Mouse (Mus musculus) embryonic facial prominence, embryonic 11.5 days (tissue): ENCODE results near the gene Fam169a. TPM values are rescaled to one million over a fixed set of nuclear protein-coding genes. Genes with fewer than 3 reads are reported as not detected.
"Not testable (repeated sequence)": the region's sequence is repeated elsewhere in the genome, so short reads cannot be mapped to it uniquely, and the experiment has no call there.

Experiments used
- ATAC-seq: fragments of 200-750 bp; cut with Nextera tagmentation; replicated peaks from 2 replicates; pipeline ENCODE4 v1.8.0; 2017; ENCODE audit warnings: low read depth; ENCODE audit not compliant: insufficient number of reproducible peaks, low FRiP score, low TSS enrichment
- DNase-seq: peaks from one replicate; pipeline ENCODE4 v3.0.0-alpha.2; 2015; ENCODE audit warnings: low spot score
- H3K27ac ChIP-seq: fragments of 300-500 bp; sonication (generic); replicated peaks from 2 replicates; pipeline ENCODE4 v1.5.1; 2014; ENCODE audit warnings: mild to moderate bottlenecking, low read depth, low read length, control low read depth
- H3K27me3 ChIP-seq: fragments of 300-500 bp; sonication (generic); 2 replicates; pipeline ENCODE4 v1.6.1; 2014; ENCODE audit warnings: mild to moderate bottlenecking, low read length, moderate library complexity, mixed read lengths; ENCODE audit not compliant: control insufficient read depth, insufficient read depth
- H3K36me3 ChIP-seq: fragments of 300-500 bp; sonication (generic); replicated peaks from 2 replicates; pipeline ENCODE4 v1.6.1; 2014; ENCODE audit warnings: low read depth, mild to moderate bottlenecking, low read length, moderate library complexity, mixed read lengths; ENCODE audit not compliant: control insufficient read depth, insufficient read depth
- H3K4me1 ChIP-seq: fragments of 300-500 bp; sonication (generic); 2 replicates; pipeline ENCODE4 v1.6.1; 2014; ENCODE audit warnings: low read length, mixed read lengths; ENCODE audit not compliant: control insufficient read depth, insufficient read depth
- H3K4me2 ChIP-seq: fragments of 300-500 bp; sonication (generic); 2 replicates; pipeline ENCODE4 v1.6.1; 2014; ENCODE audit warnings: low read depth, mild to moderate bottlenecking, control low read depth, low read length, moderate library complexity
- H3K4me3 ChIP-seq: fragments of 300-500 bp; sonication (generic); 2 replicates; pipeline ENCODE4 v1.5.1; 2014; ENCODE audit warnings: low read depth, low read length, control low read depth
- H3K9ac ChIP-seq: fragments of 300-500 bp; sonication (generic); replicated peaks from 2 replicates; pipeline ENCODE4 v1.6.1; 2014; ENCODE audit warnings: mild to moderate bottlenecking, control low read depth, low read length
- H3K9me3 ChIP-seq: fragments of 300-500 bp; sonication (generic); replicated peaks from 2 replicates; pipeline ENCODE4 v1.6.1; 2016; ENCODE audit warnings: mild to moderate bottlenecking, low read length, inconsistent platforms, mixed read lengths; ENCODE audit not compliant: control insufficient read depth
- WGBS: fragments of 180-500 bp; shearing (Covaris S2); extraction: QIAGEN DNeasy Blood & Tissue Kit; methylation state at CpG from one replicate; pipeline ENCODE4 v1.1.7; 2014; 5-methylcytosine and 5-hydroxymethylcytosine counted together
- polyA plus RNA-seq: library from polyadenylated mRNA; unstranded; fragments of >200 nt; fragmentation: Nextera tagmentation; extraction: Ambion mirVana; gene quantifications from 2 replicates; pipeline ENCODE4 v1.2.1, GENCODE M21; 2014

Fam169a gene
- polyA plus RNA-seq, 1 experiment from 2014 or later: 8.9 TPM

DNA sequence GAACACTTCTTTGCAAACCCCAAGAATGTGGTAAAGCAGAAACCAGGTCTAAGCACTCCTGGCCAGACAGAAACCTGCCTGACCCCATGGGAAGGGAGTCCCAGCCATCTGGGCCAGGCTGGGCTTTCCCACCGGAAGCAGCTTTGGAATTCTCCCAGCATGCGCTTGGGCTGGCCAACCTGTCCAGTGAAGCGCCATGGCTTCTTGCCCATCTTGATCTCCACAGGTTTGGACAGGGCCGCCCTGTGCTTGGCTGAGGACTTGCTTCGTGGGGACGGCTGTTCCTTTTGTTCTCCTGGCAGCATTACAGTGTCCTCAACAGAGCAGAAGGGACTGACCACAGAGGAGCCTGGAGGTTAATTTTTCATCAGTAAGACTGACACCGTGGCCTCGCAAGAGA lies 13.2 kb upstream of the Fam169a start:
- Histone ChIP-seq H3K9ac (no peak overlapping the region), H3K4me2 (no peak overlapping the region), H3K27ac (no peak overlapping the region), H3K4me1 (no peaks in the 10 kb centered on the region), H3K4me3 (no peak overlapping the region), H3K27me3 (no peaks in the 10 kb centered on the region), H3K36me3 (no peaks in the 10 kb centered on the region), H3K9me3 (no peaks in the 10 kb centered on the region)
- no peak for ATAC-seq
- 86% methylated on average over 8 of the region's 8 CpGs for WGBS
- DNase-seq: no peak

DNA sequence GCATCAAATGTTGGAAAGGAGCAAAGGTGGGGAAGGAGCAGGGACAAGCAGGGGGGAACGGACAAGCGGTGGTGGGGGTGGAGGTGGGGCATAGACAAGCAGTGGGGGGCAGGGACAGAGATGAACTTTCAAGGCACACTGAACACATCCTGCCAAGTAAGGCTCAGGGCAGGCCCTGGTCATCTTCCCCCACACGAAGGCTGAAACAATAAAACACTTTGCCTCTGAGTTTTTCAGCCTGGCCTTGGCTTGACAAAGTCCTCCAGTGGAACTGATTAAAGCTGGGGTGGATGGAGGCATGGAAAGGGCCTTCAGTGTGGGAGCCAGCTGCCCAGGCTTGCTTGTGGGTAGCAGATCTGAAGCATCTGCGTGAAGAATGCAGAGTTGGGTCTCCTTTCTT lies 9.3 kb upstream of the Fam169a start:
- no peak for DNase-seq

DNA sequence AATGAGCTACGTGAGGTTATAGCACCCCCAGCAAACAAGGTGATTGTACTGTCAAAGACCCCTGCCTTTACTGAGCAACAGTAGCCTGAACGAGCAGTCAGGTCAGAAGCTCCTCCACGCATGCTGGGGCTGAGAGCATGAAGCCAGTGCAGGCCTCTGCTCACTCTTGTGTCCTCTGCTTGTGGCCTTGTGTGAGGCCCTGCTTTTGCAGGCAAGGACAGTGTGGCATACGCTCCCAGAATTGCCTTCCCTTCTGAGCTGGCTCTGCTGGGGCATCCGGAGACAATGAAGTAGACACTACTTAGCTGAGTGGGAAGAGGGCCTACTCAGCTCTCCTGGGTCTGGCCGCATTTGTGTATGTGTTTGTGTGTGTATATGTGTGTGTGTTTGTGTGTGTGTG lies 7.3 kb upstream of the Fam169a start:
- Histone ChIP-seq H3K9me3 (no peaks in the 10 kb centered on the region), H3K4me2 (no peak overlapping the region), H3K36me3 (no peaks in the 10 kb centered on the region), H3K27ac (no peak overlapping the region), H3K27me3 (no peaks in the 10 kb centered on the region), H3K4me1 (no peaks in the 10 kb centered on the region), H3K9ac (no peak overlapping the region), H3K4me3 (no peak overlapping the region)
- ATAC-seq (no peak), DNase-seq (no peak)
- WGBS: 93% methylated on average over 6 of the region's 6 CpGs

More for the DNA sequence above, 9.3 kb upstream of the Fam169a start:
- 42% methylated on average over 4 of the region's 4 CpGs for WGBS
- Histone ChIP-seq H3K4me2 (no peak overlapping the region), H3K27me3 (no peaks in the 10 kb centered on the region), H3K36me3 (no peaks in the 10 kb centered on the region), H3K4me1 (no peaks in the 10 kb centered on the region), H3K4me3 (no peak overlapping the region), H3K9me3 (no peaks in the 10 kb centered on the region), H3K27ac (no peak overlapping the region), H3K9ac (no peak overlapping the region)
- no peak for ATAC-seq

DNA sequence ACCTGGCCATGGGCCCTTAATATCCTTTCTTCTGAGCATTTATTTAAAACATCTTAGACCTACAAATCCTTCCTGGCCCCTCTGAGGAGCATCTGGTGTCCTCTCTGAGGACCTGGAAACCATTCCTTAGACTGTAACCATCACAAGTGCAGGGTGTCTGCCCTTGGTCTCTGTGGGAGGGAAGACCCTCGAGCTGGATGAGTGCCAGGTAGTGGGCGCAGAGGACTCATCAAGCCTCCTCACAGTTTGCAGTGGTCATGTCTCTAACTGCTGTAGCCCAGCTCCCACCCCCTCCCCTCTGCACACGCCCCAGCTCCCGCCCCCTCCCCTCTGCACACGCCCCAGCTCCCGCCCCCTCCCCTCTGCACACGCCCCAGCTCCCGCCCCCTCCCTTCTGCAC lies 6.8 kb upstream of the Fam169a start:
- Histone ChIP-seq H3K9ac (no peak overlapping the region), H3K4me2 (no peak overlapping the region), H3K9me3 (no peaks in the 10 kb centered on the region), H3K4me1 (no peaks in the 10 kb centered on the region), H3K36me3 (no peaks in the 10 kb centered on the region), H3K27me3 (no peaks in the 10 kb centered on the region), H3K27ac (no peak overlapping the region), H3K4me3 (no peak overlapping the region)
- ATAC-seq: no peak
- DNase-seq: no peak
- WGBS: 81% methylated on average over 2 of the region's 8 CpGs

DNA sequence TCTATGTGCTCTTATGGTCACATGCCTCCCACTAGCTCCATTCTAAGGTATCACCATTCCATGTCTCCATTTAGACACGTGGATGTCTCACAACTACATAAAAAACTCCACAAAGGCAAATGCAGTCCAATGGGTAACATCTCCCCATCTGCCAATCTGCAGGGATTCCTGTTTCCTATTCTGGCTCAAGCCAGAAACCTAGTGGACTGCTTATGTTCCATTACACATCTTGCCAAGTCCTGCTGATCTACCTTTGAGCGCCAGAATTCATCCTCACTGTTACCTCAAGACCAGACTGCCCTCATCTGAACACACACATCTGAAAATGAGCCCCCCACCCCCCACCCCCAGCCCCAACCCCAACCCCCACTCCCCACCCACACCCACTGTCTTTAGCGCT lies 4.9 kb upstream of the Fam169a start:
- Histone ChIP-seq H3K4me3 (no peak overlapping the region), H3K36me3 (no peaks in the 10 kb centered on the region), H3K9ac (no peak overlapping the region), H3K4me2 (no peak overlapping the region), H3K9me3 (no peaks in the 10 kb centered on the region), H3K27me3 (no peaks in the 10 kb centered on the region), H3K27ac (no peak overlapping the region), H3K4me1 (no peaks in the 10 kb centered on the region)
- WGBS: 89% methylated on average over 3 of the region's 3 CpGs
- DNase-seq (no peak), ATAC-seq (no peak)

DNA sequence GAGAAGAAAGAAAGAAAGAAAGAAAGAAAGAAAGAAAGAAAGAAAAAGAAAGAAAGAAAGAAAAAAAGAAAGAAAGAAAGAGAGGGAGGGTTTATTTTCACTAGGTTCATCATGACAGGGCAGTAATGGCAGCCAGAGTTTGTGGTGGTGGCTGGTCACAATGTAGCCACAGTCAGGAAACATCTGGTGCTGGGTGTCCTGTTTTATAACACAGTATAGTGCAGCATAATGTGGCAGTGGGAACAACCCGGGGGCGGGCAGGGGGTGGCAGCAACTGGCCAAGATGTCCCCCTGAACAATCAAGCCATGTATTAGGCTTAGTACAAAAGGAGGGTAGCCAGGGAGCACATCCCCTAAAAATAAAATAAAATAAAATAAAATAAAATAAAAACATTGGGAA lies 3.7 kb upstream of the Fam169a start:
- DNase-seq: no peak
- 90% methylated on average over 2 of the region's 2 CpGs for WGBS

DNA sequence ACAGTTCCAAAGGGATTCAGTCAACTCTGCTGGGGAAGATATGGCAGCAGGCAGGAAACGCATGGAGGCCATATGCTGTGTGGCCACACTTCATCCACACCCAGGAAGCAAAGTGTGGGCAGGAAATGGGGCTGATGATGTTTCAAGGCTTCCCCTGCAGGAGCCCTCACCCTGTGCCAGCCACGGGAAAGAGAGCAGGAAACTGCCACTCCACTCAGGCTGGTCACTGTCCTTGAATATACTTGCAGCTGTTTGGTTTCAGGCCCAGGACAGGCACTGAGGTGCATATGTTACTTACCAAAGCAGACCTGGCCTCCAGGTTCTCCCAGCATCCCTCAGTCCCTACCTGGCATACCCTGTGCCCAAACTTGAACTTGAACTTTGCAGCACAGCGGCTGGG lies 2.7 kb upstream of the Fam169a start:
- Histone ChIP-seq H3K27ac (no peak overlapping the region), H3K36me3 (no peaks in the 10 kb centered on the region), H3K4me1 (no peaks in the 10 kb centered on the region), H3K9ac (no peak overlapping the region), H3K4me3 (no peak overlapping the region), H3K4me2 (no peak overlapping the region), H3K27me3 (no peaks in the 10 kb centered on the region), H3K9me3 (no peaks in the 10 kb centered on the region)
- DNase-seq (no peak), ATAC-seq (0 out of 2 replicates have a peak, but pooled peaks have one; percentile 41)
- WGBS: 40% methylated on average over 3 of the region's 3 CpGs

More for the DNA sequence above, 3.7 kb upstream of the Fam169a start:
- Histone ChIP-seq H3K9ac (no peak overlapping the region), H3K4me2 (no peak overlapping the region), H3K4me1 (no peaks in the 10 kb centered on the region), H3K4me3 (no peak overlapping the region), H3K9me3 (no peaks in the 10 kb centered on the region), H3K27ac (no peak overlapping the region), H3K27me3 (no peaks in the 10 kb centered on the region), H3K36me3 (no peaks in the 10 kb centered on the region)
- no peak for ATAC-seq

DNA sequence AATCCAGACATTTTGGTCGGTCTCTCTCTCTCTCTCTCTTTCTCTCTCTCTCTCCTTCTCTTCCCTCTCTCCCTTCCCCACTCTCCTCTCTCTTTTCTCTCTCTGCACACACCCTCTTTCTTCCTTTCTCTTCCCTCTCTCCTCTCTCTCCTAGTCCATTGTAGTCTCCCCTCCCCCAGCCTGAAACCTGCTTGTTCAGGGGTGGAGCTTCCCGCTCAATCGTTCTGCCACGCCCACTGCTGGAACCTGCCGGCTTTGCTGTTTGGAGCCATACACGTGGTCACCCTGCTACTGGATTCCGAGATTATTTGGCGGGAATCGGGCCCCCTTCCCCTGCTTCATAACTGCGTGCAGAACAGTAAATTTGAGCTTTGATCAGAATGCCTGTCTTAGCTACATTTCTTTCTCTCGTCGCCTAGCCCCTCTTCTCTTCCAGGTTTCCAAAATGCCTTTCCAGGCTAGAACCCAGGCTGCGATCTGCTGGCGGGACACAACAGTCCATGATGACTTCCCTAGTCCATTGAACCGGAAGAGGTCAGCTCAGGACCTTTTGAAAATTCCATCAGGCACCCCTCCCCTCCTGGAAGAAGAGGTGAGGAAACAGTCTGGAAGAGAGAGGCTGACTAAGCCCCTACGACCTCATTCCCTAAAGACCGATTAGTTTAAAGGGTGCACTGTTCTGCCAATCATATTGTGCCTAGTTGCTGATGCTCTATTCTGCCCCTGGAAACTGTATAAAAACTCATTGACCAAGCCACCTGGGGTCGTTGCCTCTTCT lies 2.1 kb upstream of the Fam169a start:
- H3K27ac ChIP-seq, H3K36me3 ChIP-seq, H3K4me2 ChIP-seq, H3K9me3 ChIP-seq, H3K4me3 ChIP-seq, H3K27me3 ChIP-seq, H3K9ac ChIP-seq, H3K4me1 ChIP-seq: not testable (repeated sequence)
- ATAC-seq (0 out of 2 replicates have a peak, but pooled peaks have one; percentile 15), DNase-seq (peak; percentile 25)
- WGBS: 40% methylated on average over 18 of the region's 18 CpGs
